In the genomic region with DNA sequence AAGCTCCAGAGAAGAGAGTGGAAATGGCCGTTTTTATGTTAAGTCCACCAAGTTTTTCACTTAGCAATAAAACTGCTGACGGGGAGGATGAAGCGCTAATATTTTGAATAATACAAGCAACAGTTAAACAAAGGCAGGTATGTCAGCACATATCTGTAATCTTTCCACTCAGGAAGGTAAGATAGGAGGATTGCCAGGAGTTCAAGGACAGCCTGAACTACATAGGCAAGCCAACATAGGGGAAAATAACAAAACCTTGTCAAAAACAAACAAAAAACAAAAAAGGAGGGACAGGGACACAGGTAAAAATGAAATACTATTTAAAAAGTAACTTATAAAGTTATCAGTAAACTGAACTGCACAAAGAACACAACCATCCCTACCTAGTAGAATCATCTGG, we compare ENCODE assay signal across 26 mouse cellular contexts.
"Had no signal": no experiment of that assay in that cellular context is flagged by ENCODE, and none has a peak within 500 bp of the region (broad histone marks: within the 10 kb centered on the region; RNA-seq: fewer than 3 reads in every experiment).

No protein-coding gene starts in this region.

- H3K4me1 ChIP-seq: embryonic facial prominence, embryonic 10.5 days; embryonic facial prominence, embryonic 12.5 days; embryonic facial prominence, embryonic 13.5 days; embryonic facial prominence, embryonic 15.5 days; forebrain, embryonic 10.5 days; forebrain, embryonic 12.5 days; forebrain, embryonic 13.5 days; forebrain, embryonic 15.5 days had no signal

- H3K27me3 ChIP-seq: embryonic facial prominence, embryonic 12.5 days; embryonic facial prominence, embryonic 13.5 days; embryonic facial prominence, embryonic 15.5 days; forebrain, embryonic 12.5 days; forebrain, embryonic 13.5 days; forebrain, embryonic 15.5 days had no signal

- H3K27ac ChIP-seq: embryonic facial prominence, embryonic 10.5 days; embryonic facial prominence, embryonic 12.5 days; embryonic facial prominence, embryonic 13.5 days; embryonic facial prominence, embryonic 15.5 days; forebrain, embryonic 10.5 days; forebrain, embryonic 12.5 days; forebrain, embryonic 13.5 days; forebrain, embryonic 15.5 days; gastrocnemius, adult 2 months; heart, adult 2 months had no signal

- H3K9ac ChIP-seq: embryonic facial prominence, embryonic 12.5 days; embryonic facial prominence, embryonic 13.5 days; embryonic facial prominence, embryonic 15.5 days; forebrain, embryonic 12.5 days; forebrain, embryonic 13.5 days; forebrain, embryonic 15.5 days; forebrain, postnatal 0 days had no signal

- H3K36me3 ChIP-seq: embryonic facial prominence, embryonic 12.5 days; embryonic facial prominence, embryonic 13.5 days; embryonic facial prominence, embryonic 15.5 days; forebrain, embryonic 12.5 days; forebrain, embryonic 15.5 days had no signal

- DNase-seq: cerebellum, adult 8-10 months; cerebellum, adult 9-10 months; cerebellum, adult 9-11 months; cerebellum, postnatal 10 days; cerebellum, postnatal 14 days; cerebellum, postnatal 25 days; cerebellum, postnatal 36 days; embryo, embryonic 11 days; forebrain, postnatal 0 days; gastrocnemius, adult 2 months; gastrocnemius, postnatal 10 days; gastrocnemius, postnatal 14 days; gastrocnemius, postnatal 25 days; gastrocnemius, postnatal 36 days; heart, adult 11 months; heart, adult 18-20 months; heart, adult 2 months had no signal

- H3K4me3 ChIP-seq: embryonic facial prominence, embryonic 10.5 days; embryonic facial prominence, embryonic 12.5 days; embryonic facial prominence, embryonic 13.5 days; embryonic facial prominence, embryonic 15.5 days; erythroblast, embryonic 14.5 days; forebrain, embryonic 10.5 days; forebrain, embryonic 12.5 days; forebrain, embryonic 13.5 days; forebrain, embryonic 15.5 days; gastrocnemius, adult 2 months; heart, adult 2 months had no signal
